In genomic region chr4:82555673-82556171, GRCm38 (mm10) we compare ENCODE assay signal across 12 mouse cellular contexts.
DNase-seq lines count a peak whose midpoint lies in the region; ATAC-seq lines count a peak whose summit lies in the region.
"Had no signal": no experiment of that assay in that cellular context is flagged by ENCODE, and none has a peak within 500 bp of the region (broad histone marks: within the 10 kb centered on the region; RNA-seq: fewer than 3 reads in every experiment).

No protein-coding gene starts in this region.

- peak overlapping the region; percentile 62 for H3K27ac ChIP-seq in forebrain, embryonic 15.5 days (replicated peaks)
- no peak overlapping the region for H3K27ac ChIP-seq in forebrain, embryonic 12.5 days

- H3K9ac ChIP-seq in forebrain, embryonic 15.5 days (replicated peaks): no peak overlapping the region; the same call in 1 of the 2 replicates
- H3K9ac ChIP-seq in forebrain, embryonic 12.5 days: no peak overlapping the region

- no peaks in the 10 kb centered on the region for H3K9me3 ChIP-seq in forebrain, embryonic 15.5 days
- no peaks in the 10 kb centered on the region for H3K9me3 ChIP-seq in forebrain, embryonic 12.5 days

- WGBS in forebrain, embryonic 15.5 days: 37% methylated on average over 16 of the region's 16 CpGs
- WGBS in forebrain, embryonic 12.5 days: 76% methylated on average over 16 of the region's 16 CpGs

- no peaks in the 10 kb centered on the region for H3K36me3 ChIP-seq in forebrain, embryonic 15.5 days
- no peaks in the 10 kb centered on the region for H3K36me3 ChIP-seq in forebrain, embryonic 12.5 days (replicated peaks)

- H3K4me3 ChIP-seq in forebrain, embryonic 15.5 days: no peak overlapping the region
- H3K4me3 ChIP-seq in forebrain, embryonic 12.5 days (replicated peaks): no peak overlapping the region

- peak; percentile 31 to 42 for DNase-seq in kidney, postnatal 4 days
- no peak for DNase-seq in kidney, postnatal 14 days
- peak; percentile 95 for DNase-seq in NIH3T3 (ENCODE audit: low read depth)
- peak; percentile 29 for DNase-seq in forelimb bud, embryonic 11.5 days (ENCODE audit: low read depth, low spot score)
- no peak for DNase-seq in adrenal gland, postnatal 4 days (ENCODE audit: low spot score in 2 of 2)
- DNase-seq in left cerebral cortex, adult 9 months (ENCODE audit: low spot score in 2 of 2): no peak
- DNase-seq: adrenal gland, postnatal 14 days; B cell, adult 2 months; cerebellum, adult 9-11 months; heart, postnatal 36 days had no signal

- no peaks in the 10 kb centered on the region for H3K27me3 ChIP-seq in forebrain, embryonic 15.5 days
- no peaks in the 10 kb centered on the region for H3K27me3 ChIP-seq in forebrain, embryonic 12.5 days

- peak; percentile 69; the same call in 1 of the 2 replicates for ATAC-seq in forebrain, embryonic 15.5 days (replicated peaks)
- ATAC-seq in forebrain, embryonic 12.5 days (ENCODE audit: low FRiP score): no peak

- 0 out of 2 replicates have a peak overlapping the region, but pooled peaks have one; percentile 12 for H3K4me2 ChIP-seq in forebrain, embryonic 15.5 days (replicated peaks)
- H3K4me2 ChIP-seq in forebrain, embryonic 12.5 days: no peak overlapping the region

- peaks cover 19% of the 10 kb centered on the region for H3K4me1 ChIP-seq in forebrain, embryonic 15.5 days
- H3K4me1 ChIP-seq in forebrain, embryonic 12.5 days: no peaks in the 10 kb centered on the region

Comparison
In these comparisons a context has a peak if more than half of its experiments do, and no peak if none do; other contexts are left out.
1. DNase-seq: peak in kidney, postnatal 4 days (2 of 2), NIH3T3 (single experiment) and forelimb bud, embryonic 11.5 days (single experiment); none in kidney, postnatal 14 days (single experiment), adrenal gland, postnatal 4 days (0 of 2) and left cerebral cortex, adult 9 months (0 of 2).